Mouse (Mus musculus) forebrain, embryonic 12.5 days (tissue): ENCODE measurements at regions not wholly inside any gene's neighbourhood (a gene's known extent, or its start where the extent isn't known, plus 50 kb on each side); places are given as distances from the start of the nearest gene placed in this dataset.

ENCODE experiments used
- ATAC-seq: fragments of 200-750 bp; cut with Nextera tagmentation; 2 replicates; pipeline ENCODE4 v1.8.0; 2017; ENCODE audit warnings: moderate TSS enrichment; ENCODE audit not compliant: low FRiP score
- H3K27ac ChIP-seq: fragments of 300-500 bp; sonication (generic); 2 replicates; pipeline ENCODE4 v1.5.1; 2016; ENCODE audit warnings: mild to moderate bottlenecking
- H3K27me3 ChIP-seq: fragments of 300-500 bp; sonication (generic); 2 replicates; pipeline ENCODE4 v1.6.1; 2016; ENCODE audit warnings: mild to moderate bottlenecking
- H3K36me3 ChIP-seq: fragments of 300-500 bp; sonication (generic); replicated peaks from 2 replicates; pipeline ENCODE4 v1.6.1; 2016; ENCODE audit warnings: mild to moderate bottlenecking
- H3K4me1 ChIP-seq: fragments of 300-500 bp; sonication (generic); 2 replicates; pipeline ENCODE4 v1.6.1; 2016
- H3K4me2 ChIP-seq: fragments of 300-500 bp; sonication (generic); 2 replicates; pipeline ENCODE4 v1.6.1; 2016; ENCODE audit warnings: mild to moderate bottlenecking, moderate library complexity
- H3K4me3 ChIP-seq: fragments of 300-500 bp; sonication (generic); replicated peaks from 2 replicates; pipeline ENCODE4 v1.5.1; 2016; ENCODE audit warnings: mild to moderate bottlenecking
- H3K9ac ChIP-seq: fragments of 300-500 bp; sonication (generic); 2 replicates; pipeline ENCODE4 v1.6.1; 2016; ENCODE audit warnings: mild to moderate bottlenecking
- H3K9me3 ChIP-seq: fragments of 300-500 bp; sonication (generic); 2 replicates; pipeline ENCODE4 v1.6.1; 2016
- WGBS: fragments of 180-500 bp; shearing (Covaris S2); methylation state at CpG from one replicate; pipeline ENCODE4 v1.1.7; 2016; 5-methylcytosine and 5-hydroxymethylcytosine counted together

DNA sequence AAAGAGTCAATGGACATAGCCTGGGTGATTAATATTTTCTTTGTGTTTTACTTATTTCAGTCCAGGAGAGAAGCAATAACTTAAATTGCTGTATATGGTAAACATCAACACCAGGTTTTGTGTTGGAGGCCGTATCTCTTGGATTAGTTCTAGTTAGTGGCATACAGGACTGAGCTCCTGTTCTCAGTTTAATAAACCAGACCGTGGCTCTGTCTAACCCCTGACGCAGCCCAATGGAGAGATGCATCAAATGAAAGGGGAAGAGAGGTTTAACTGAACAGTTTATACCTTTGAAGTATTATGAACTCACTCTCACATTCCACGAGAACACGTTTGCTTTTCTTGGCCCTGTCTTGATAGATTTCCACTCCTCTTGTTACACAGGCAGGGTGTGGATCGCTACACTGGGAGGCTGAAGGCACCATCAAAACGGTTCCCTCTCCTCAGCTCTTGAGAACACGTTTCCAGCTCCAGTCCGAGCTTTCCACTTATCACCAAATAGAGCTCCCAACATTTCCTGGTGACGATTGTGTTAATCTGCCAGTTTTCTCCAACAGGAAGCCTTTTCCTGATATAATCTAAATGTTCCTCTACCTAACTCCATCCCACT, 54.0 kb upstream of the Cerkl start:
- H3K27ac ChIP-seq = no peak overlapping the region
- no peak for ATAC-seq
- 87% methylated on average over 10 of the region's 10 CpGs for WGBS
- H3K27me3 ChIP-seq = no peaks in the 10 kb centered on the region
- no peak overlapping the region for H3K4me2 ChIP-seq
- no peaks in the 10 kb centered on the region for H3K9me3 ChIP-seq
- no peak overlapping the region for H3K4me3 ChIP-seq
- H3K9ac ChIP-seq = no peak overlapping the region
- no peaks in the 10 kb centered on the region; the same call in 1 of the 2 replicates for H3K4me1 ChIP-seq
- no peaks in the 10 kb centered on the region for H3K36me3 ChIP-seq

DNA sequence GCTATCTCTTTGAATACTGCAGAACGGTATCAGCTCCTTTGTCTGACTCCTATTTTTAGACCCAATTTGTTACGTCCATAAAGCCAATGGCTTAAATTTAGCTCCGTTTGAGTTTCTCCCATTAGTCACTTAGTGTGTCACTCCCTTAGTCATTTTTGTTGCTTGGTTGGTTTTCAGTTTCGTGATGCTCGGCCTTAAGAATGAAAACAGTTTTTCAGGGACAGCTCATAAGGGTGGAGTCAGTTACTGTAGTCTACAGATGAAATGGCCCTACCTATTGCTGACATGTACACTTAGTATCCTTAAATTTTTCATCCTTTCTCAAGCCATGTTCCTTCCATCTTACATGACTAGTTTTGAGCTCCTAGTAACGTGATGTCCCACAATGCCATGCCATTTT, 54.5 kb upstream of the Cerkl start:
- no peaks in the 10 kb centered on the region; the same call in 1 of the 2 replicates for H3K4me1 ChIP-seq
- no peak for ATAC-seq
- no peaks in the 10 kb centered on the region for H3K27me3 ChIP-seq
- H3K9me3 ChIP-seq = no peaks in the 10 kb centered on the region
- WGBS = 80% methylated on average over 6 of the region's 6 CpGs
- H3K27ac ChIP-seq = no peak overlapping the region
- H3K9ac ChIP-seq = no peak overlapping the region
- no peak overlapping the region for H3K4me3 ChIP-seq
- no peaks in the 10 kb centered on the region for H3K36me3 ChIP-seq
- no peak overlapping the region for H3K4me2 ChIP-seq

DNA sequence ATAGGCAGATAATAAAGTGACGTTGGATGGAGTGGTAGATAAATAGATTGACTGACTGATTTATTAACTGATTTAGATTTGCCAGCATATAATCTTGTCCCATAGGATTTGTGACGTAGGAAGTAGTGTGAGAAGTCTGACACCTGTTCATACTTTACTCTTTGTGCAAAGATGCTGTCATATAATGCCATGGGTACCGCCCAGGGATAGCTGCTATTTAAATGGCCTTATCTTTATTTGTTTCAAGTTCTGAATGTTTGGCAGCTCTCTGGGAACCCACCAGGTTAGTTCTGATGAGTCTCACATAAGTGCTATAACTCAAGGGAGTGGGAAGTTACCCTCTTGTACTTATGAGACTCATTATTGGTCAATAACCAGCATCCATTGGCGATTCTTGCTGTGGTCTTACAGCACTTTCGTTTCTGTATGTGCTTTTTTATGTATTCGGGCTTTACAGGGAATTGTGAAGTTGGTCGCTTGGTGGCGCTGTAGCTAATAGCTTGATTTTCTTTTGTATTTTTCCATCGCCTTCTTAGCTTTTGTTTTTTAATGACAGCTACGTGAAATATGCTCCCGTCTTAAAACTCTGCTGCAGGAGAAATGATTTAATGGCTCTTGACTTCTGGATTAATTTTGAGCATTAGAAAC, 55.2 kb upstream of the Cerkl start:
- ATAC-seq = peak; percentile 41; the same call in 1 of the 2 replicates
- no peaks in the 10 kb centered on the region for H3K36me3 ChIP-seq
- H3K4me2 ChIP-seq = peak overlapping the region; percentile 27; the same call in 1 of the 2 replicates
- H3K27me3 ChIP-seq = no peaks in the 10 kb centered on the region
- H3K4me1 ChIP-seq = no peaks in the 10 kb centered on the region; the same call in 1 of the 2 replicates
- 32% methylated on average over 11 of the region's 11 CpGs for WGBS
- H3K9ac ChIP-seq = no peak overlapping the region
- no peak overlapping the region for H3K4me3 ChIP-seq
- H3K27ac ChIP-seq = no peak overlapping the region
- H3K9me3 ChIP-seq = no peaks in the 10 kb centered on the region

DNA sequence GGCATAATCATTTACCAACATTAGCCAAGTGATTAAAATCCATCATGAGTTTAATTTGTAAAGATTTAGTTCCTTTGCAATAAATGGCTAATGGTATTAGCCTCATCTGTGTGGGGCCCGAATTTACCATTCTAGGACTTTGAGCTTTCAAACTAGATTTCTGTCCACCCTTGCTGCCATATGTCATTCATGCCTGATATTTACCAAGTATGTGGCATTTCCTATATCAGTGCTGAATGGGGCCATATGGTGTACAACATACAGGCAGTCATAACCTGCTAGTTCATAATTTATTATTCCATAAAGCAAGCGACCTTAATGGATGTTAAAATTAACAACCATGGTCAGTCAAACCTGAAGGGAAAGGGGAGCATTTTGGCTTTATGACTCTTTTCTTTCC, 55.8 kb upstream of the Cerkl start:
- Histone ChIP-seq H3K4me3 (no peak overlapping the region), H3K4me2 (peak overlapping the region; percentile 27; the same call in 1 of the 2 replicates)
- ATAC-seq = no peak

DNA sequence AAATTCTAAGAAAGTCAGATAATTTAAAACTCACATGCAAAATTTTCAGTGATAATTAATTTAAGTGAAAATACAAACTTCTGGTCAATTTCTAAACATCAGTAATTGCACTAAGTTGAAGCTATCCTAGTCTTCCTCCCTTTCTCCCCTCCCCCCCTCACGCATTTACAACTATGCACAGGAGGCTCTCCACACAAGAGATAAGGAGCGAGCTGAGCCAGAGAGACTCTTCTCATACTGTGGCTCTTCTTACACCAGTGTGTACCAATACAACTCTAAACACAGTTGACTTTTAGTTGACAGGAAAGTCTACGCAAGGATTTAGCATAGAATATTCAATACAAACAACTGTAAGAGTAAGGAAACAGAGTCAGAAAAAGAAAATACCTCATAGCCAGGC, 57.1 kb upstream of the Cerkl start:
- no peaks in the 10 kb centered on the region for H3K36me3 ChIP-seq
- no peaks in the 10 kb centered on the region for H3K27me3 ChIP-seq
- ATAC-seq = no peak
- no peak overlapping the region for H3K4me3 ChIP-seq
- no peak overlapping the region for H3K27ac ChIP-seq
- H3K9me3 ChIP-seq = no peaks in the 10 kb centered on the region
- H3K4me2 ChIP-seq = no peak overlapping the region
- 73% methylated on average over 3 of the region's 3 CpGs for WGBS
- H3K4me1 ChIP-seq = no peaks in the 10 kb centered on the region; the same call in 1 of the 2 replicates
- no peak overlapping the region for H3K9ac ChIP-seq

More for the DNA sequence above, 55.8 kb upstream of the Cerkl start:
- no peaks in the 10 kb centered on the region for H3K9me3 ChIP-seq
- H3K27ac ChIP-seq = no peak overlapping the region
- no peak overlapping the region for H3K9ac ChIP-seq
- 79% methylated on average over 2 of the region's 2 CpGs for WGBS
- H3K36me3 ChIP-seq = no peaks in the 10 kb centered on the region
- no peaks in the 10 kb centered on the region for H3K27me3 ChIP-seq
- no peaks in the 10 kb centered on the region; the same call in 1 of the 2 replicates for H3K4me1 ChIP-seq

DNA sequence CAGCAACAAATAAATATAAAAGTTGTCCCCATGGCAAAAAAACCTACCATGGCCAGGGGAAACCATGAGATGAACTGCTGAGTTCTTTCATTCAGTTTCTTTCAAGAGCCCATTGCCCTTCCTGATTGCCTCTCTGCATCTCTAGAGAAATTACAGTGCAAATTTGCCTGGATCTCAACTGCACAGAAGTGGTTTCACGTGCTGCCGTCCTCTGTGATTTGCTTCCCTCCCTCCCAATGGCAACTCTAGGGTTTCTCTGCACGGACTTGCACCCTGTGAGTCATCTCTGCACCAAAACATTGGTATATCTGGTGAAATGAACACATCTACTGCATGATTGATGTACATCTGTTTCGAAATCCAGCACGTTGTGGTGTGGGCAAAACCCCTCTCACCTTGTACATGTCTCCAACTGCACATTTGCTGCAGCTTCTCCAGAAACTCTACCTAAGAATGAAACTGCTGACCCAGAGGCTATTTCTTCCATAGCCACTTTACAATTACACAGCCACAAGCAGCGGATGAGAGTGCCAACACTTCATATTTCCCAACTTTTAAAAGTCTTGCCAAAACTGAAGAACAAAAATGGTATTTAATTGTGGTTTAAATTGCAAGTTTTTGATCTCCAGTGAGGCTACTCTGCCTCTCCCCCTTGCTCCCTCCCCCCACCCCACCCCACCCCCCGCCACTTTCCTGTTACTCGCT, 61.6 kb upstream of the Cerkl start:
- no peak overlapping the region for H3K9ac ChIP-seq
- 81% methylated on average over 8 of the region's 8 CpGs for WGBS
- no peaks in the 10 kb centered on the region for H3K36me3 ChIP-seq
- ATAC-seq = no peak
- H3K4me2 ChIP-seq = no peak overlapping the region
- no peak overlapping the region for H3K27ac ChIP-seq
- H3K9me3 ChIP-seq = no peaks in the 10 kb centered on the region
- H3K27me3 ChIP-seq = no peaks in the 10 kb centered on the region; the same call in 1 of the 2 replicates
- H3K4me1 ChIP-seq = no peaks in the 10 kb centered on the region
- no peak overlapping the region for H3K4me3 ChIP-seq

DNA sequence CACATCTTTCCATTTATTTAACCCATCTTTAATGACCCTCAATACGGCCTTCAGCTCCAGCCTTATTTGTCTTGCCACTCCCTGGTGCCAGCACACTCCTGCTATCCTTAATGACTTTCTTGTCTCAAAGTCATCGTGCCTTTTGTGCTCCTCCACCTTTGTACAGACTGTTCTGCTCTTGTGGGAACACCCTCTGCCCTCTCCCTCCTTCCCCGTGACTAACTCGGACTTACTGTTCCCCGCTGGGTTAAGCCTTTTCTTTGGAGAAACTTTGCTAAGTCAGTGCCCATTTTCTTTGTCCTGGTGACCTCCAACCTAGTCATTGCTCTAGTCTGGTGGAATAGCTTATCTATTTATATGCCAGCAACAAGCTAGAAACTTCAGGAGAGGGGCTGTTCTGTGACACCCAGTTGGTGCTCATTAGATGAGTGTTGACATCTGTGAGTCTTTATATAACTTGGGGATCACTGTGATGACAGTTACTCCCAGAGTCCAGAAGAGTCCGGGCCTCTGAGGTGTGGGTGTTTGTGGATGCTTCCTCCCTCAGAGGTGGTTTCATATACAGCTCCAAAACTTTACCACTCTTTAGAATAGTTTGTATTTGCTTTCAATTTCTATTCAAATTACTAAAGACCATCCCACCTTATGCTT, 63.3 kb upstream of the Cerkl start:
- ATAC-seq = no peak
- no peak overlapping the region for H3K9ac ChIP-seq
- no peak overlapping the region for H3K4me2 ChIP-seq
- H3K4me1 ChIP-seq = no peaks in the 10 kb centered on the region
- 32% methylated on average over 6 of the region's 6 CpGs for WGBS
- H3K36me3 ChIP-seq = no peaks in the 10 kb centered on the region
- H3K27me3 ChIP-seq = no peaks in the 10 kb centered on the region; the same call in 1 of the 2 replicates
- H3K4me3 ChIP-seq = no peak overlapping the region
- H3K27ac ChIP-seq = no peak overlapping the region
- no peaks in the 10 kb centered on the region for H3K9me3 ChIP-seq

DNA sequence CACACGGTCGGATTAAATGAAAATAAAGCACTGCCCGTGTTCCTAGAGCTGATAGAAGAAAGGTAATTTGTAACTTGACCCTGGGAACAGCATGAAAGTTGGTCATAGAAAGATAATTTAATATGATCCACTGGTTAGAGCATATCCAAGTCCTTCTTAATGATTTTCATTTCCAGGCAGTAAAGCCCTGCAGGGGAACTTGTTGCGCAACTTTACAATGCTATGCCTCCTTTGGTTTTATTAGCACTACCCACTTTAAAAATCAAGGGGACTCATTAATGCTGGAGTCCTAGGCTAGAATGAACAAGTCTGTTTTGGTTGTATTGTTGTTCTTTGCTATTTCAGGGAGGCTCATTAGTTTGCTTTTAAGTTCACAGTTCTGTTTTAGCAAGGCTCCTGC, 66.9 kb upstream of the Cerkl start:
- WGBS = 84% methylated on average over 4 of the region's 4 CpGs
- Histone ChIP-seq H3K4me1 (peaks cover 9% of the 10 kb centered on the region), H3K9me3 (no peaks in the 10 kb centered on the region), H3K27ac (no peak overlapping the region), H3K4me3 (no peak overlapping the region), H3K9ac (no peak overlapping the region), H3K36me3 (no peaks in the 10 kb centered on the region), H3K27me3 (peaks cover 4% of the 10 kb centered on the region), H3K4me2 (no peak overlapping the region)
- ATAC-seq = no peak

DNA sequence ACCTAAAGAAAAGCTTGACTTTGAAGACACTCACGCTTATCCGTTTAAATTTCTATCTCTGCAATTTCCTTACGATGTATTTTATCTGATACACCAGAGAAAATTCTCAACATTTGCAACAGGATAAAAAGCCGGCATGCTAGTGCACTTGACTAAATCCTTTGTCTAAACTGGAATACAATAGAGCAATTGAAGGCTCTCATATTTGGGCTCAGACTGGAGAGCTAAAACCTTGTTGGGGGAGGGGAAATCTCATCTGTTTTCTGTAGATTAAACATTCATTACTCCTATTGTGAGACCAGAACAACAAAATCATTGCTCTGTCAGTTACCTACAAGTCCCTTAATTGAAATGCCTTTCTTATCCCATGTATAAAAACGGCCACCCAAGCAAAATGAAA, 70.9 kb upstream of the Cerkl start:
- WGBS = 10% methylated on average over 5 of the region's 5 CpGs
- Histone ChIP-seq H3K27ac (no peak overlapping the region), H3K36me3 (no peaks in the 10 kb centered on the region), H3K27me3 (peaks cover 20% of the 10 kb centered on the region), H3K4me3 (no peak overlapping the region), H3K4me2 (no peak overlapping the region), H3K9me3 (no peaks in the 10 kb centered on the region), H3K9ac (no peak overlapping the region), H3K4me1 (peaks cover 18% of the 10 kb centered on the region)
- ATAC-seq = no peak

DNA sequence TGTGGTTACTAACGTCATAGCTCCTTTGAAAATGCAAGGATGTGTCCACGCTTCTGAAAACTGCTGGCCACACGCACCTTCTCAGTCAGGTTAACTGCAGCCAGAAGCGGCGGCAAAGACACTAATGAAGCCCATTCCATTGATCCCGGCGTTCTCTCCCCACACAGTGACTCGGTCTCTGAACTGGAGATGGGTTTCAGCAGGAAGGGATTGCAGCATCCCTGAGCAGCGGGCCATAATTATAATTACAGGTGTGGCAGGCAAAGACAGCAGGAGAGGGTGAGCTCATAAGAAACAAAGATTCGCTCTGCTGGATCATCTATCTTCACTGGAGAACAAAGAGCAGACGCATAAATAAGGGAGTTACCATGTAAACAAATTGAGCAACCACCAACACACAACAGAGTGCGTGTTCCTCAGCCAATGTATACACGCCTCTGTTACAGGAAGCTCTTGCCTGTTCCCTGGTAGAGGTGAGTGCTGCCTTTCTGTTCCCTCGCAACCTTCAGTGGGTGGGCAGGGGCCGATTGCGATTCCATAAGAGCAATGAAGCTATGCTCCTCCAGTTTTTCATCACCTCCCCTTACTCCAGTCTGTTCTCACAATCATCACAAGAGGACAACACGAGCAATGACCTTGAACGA, 71.9 kb upstream of the Cerkl start:
- Histone ChIP-seq H3K9ac (no peak overlapping the region), H3K4me1 (peaks cover 18% of the 10 kb centered on the region), H3K36me3 (no peaks in the 10 kb centered on the region), H3K9me3 (no peaks in the 10 kb centered on the region), H3K27ac (peak overlapping the region; percentile 20; the same call in 1 of the 2 replicates), H3K27me3 (peaks cover 20% of the 10 kb centered on the region), H3K4me2 (no peak overlapping the region), H3K4me3 (no peak overlapping the region)
- 42% methylated on average over 18 of the region's 18 CpGs for WGBS
- 0 out of 2 replicates have a peak, but pooled peaks have one; percentile 33 for ATAC-seq

DNA sequence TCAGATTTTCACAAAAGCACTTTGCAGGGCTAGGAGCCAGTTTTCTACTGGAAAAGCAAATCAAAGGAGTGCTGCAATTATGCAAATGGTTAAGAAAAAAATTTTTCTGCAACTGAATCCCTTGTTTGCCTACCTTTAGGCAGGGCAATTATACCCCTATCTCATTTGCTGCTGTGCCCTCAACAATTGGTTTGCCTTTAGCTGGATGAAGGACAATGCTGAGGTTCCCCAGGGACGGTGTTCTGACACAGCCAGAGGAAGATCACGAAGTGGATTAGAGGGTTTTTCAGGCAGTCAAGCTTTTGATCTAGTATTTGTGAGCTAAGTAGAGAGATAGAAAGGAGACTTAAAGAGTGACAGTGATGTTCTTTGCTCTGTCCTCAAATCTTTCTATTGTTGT, 72.6 kb upstream of the Cerkl start:
- Histone ChIP-seq H3K4me2 (no peak overlapping the region), H3K9me3 (no peaks in the 10 kb centered on the region), H3K4me1 (peaks cover 18% of the 10 kb centered on the region), H3K9ac (no peak overlapping the region), H3K27ac (no peak overlapping the region), H3K27me3 (peaks cover 20% of the 10 kb centered on the region), H3K36me3 (no peaks in the 10 kb centered on the region), H3K4me3 (no peak overlapping the region)
- no peak for ATAC-seq
- 8% methylated on average over 2 of the region's 2 CpGs for WGBS

DNA sequence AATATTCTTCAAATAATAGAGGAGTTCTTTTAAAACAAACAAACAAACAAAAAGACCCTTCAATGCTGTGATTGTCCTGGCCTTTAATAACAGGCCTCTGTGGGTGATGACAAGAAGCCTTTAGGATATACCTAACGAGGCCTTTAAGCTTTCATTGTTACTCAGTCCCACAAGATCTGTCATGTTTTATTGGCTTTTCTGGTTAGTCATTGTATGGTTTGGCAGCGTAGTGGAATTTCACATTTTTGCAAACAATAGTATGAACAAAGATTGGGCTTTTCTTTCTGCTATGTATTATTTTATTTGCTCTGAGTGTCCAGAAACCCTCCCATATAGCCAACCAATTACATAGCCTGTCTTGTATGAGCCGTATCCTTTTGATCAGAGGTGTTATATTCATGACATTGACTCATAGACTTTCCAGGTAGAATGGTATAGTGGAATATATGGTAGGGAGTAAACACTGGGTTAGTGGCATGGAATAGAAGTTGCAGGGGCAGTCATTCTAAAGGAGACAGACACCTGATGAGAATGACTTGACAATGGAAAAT, 76.1 kb upstream of the Cerkl start:
- WGBS = 52% methylated on average over 3 of the region's 3 CpGs
- no peak for ATAC-seq
- no peak overlapping the region for H3K4me2 ChIP-seq
- H3K4me1 ChIP-seq = peaks cover 14% of the 10 kb centered on the region
- no peak overlapping the region for H3K27ac ChIP-seq
- no peaks in the 10 kb centered on the region for H3K36me3 ChIP-seq
- no peak overlapping the region for H3K9ac ChIP-seq
- no peaks in the 10 kb centered on the region for H3K9me3 ChIP-seq
- no peak overlapping the region for H3K4me3 ChIP-seq
- H3K27me3 ChIP-seq = peaks cover 20% of the 10 kb centered on the region
